Mouse (Mus musculus): ENCODE results near the gene Smim15.

DNA sequence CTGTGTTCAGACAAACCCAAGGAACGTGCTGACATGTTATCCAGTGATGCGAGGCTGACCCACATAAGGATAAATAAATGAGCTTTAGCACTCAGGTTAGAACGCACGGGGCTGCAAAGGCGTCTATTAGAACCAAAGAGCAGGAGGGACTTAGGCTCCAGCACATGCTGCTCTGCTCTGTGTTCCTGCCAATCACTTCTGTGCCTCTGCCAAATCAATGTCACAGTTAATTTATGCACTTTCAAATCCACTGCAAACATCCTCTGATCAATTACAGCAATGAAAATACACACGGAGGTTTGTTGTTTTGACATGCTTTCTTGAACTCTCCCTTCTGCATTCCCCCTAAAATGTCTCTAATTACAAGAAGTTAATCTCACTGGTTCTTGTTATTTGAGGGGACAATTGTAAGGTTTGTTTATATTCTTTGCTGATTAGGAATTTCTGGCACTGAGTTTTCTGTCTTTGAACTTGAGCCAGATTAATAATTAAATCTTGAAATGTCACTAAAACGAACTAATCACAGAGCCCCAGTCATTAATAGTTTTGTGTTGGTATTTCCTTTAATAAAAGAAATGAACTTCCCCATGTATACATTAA lies 16.1 kb downstream of the Smim15 start:
- TF ChIP-seq CTCF (IDR thresholded peaks at IDR 0.05; ENCODE audit: low read depth) = no peak
- TF ChIP-seq EP300 (IDR thresholded peaks at IDR 0.05; ENCODE audit: low read depth) = no peak
